Mouse (Mus musculus) left cerebral cortex, postnatal 14 days (tissue): Measurements from ENCODE around the gene Slc35b2. TPM values are rescaled to one million over a fixed set of nuclear protein-coding genes. Genes with fewer than 3 reads are reported as not detected.

ENCODE experiments used
- DNase-seq, 2 experiments: peaks; one replicate each; pipeline ENCODE4 v3.0.0; 2021 to 2022; ENCODE audit warnings: low spot score in 2 of 2, mixed read lengths in 1 of 2
- intact Hi-C: fragments of 180-260 bp; cut with DNase I; formaldehyde crosslinking; loops from one replicate; pipeline ENCODE4 v1.15.1; 2025
- long read RNA-seq, 2 experiments: library from polyadenylated mRNA; stranded (forward); transcript quantifications; one replicate each; pipeline ENCODE4 v2.0.0; 2021
- total RNA-seq, 2 experiments: library from RNA; stranded (reverse); gene quantifications; 2 replicates each; pipeline ENCODE4 v1.2.3; 2021

The Slc35b2 gene
- total RNA-seq = 10 to 100 TPM; 41.6 to 46.1 TPM
- long read RNA-seq, experiment 1, transcript Slc35b2-205 (4 exons, 1,906 nt) = major isoform, 106 of 132 reads
- long read RNA-seq, experiment 1, transcript Slc35b2-201 (3 exons, 2,326 nt) = minor isoform, 5 of 132 reads
- long read RNA-seq, experiment 1, partial matches to known transcripts = 12 of 132 reads
- long read RNA-seq, experiment 1, other reads (novel, unspliced or antisense) = 6 of 132 reads
- long read RNA-seq, experiment 2, transcript Slc35b2-201 (3 exons, 2,326 nt) = minor isoform, 5 of 90 reads
- long read RNA-seq, experiment 2, transcript Slc35b2-205 (4 exons, 1,906 nt) = major isoform, 75 of 90 reads
- long read RNA-seq, experiment 2, partial matches to known transcripts = 5 of 90 reads
- long read RNA-seq, experiment 2, other reads (novel, unspliced or antisense) = 4 of 90 reads

GRCm38 (mm10) chr17:45563655-45564530, at the start of gene Slc35b2:
Gene Slc35b2 (plus strand): TSS chr17:45563874.
- intact Hi-C loops = no loop called here
- DNase-seq = peak; percentile 91 to 92

- intact Hi-C loops = no loop called here
- DNase-seq = no peak
Measured at GRCm38 (mm10) chr17:45515204-45515726, 48.4 kb upstream of the Slc35b2 start.

GRCm38 (mm10) chr17:45515806-45516205, 47.9 kb upstream of the Slc35b2 start:
- DNase-seq = no peak
- intact Hi-C loops = loop anchor here (2.0 kb wide), 1 partner anchor 33 kb away; the partner anchor contains the start of gene Tmem151b

GRCm38 (mm10) chr17:45516488-45516887, 47.2 kb upstream of the Slc35b2 start:
- intact Hi-C loops = loop anchor here (2.0 kb wide), 1 partner anchor 32 kb away; the partner anchor contains the start of gene Tmem151b
- DNase-seq = peak; percentile 85 to 89

GRCm38 (mm10) chr17:45517135-45517534, 46.5 kb upstream of the Slc35b2 start:
- DNase-seq = no peak
- intact Hi-C loops = loop anchor here (2.0 kb wide), 1 partner anchor 32 kb away; the partner anchor contains the start of gene Tmem151b

GRCm38 (mm10) chr17:45517549-45518215, 46.0 kb upstream of the Slc35b2 start:
- no peak for DNase-seq

GRCm38 (mm10) chr17:45518766-45519475, 44.8 kb upstream of the Slc35b2 start:
- no peak for DNase-seq
- intact Hi-C loops = no loop called here

More at GRCm38 (mm10) chr17:45517549-45518215, 46.0 kb upstream of the Slc35b2 start:
- intact Hi-C loops = loop anchor here (2.0 kb wide), 1 partner anchor 31 kb away; the partner anchor contains the start of gene Tmem151b

- intact Hi-C loops = no loop called here
- DNase-seq = no peak
Measured at GRCm38 (mm10) chr17:45520136-45520535, 43.5 kb upstream of the Slc35b2 start.

GRCm38 (mm10) chr17:45523263-45523662, 40.4 kb upstream of the Slc35b2 start, which contains the start of gene Tcte1:
Gene Tcte1 (plus strand): TSS chr17:45523434.
- intact Hi-C loops = no loop called here
- no peak for DNase-seq

GRCm38 (mm10) chr17:45524961-45525360, 38.7 kb upstream of the Slc35b2 start:
- no peak for DNase-seq
- intact Hi-C loops = no loop called here

GRCm38 (mm10) chr17:45526571-45526970, 37.1 kb upstream of the Slc35b2 start:
- DNase-seq = no peak
- intact Hi-C loops = no loop called here

- DNase-seq = peak; percentile 61 to 79
- intact Hi-C loops = no loop called here
Measured at GRCm38 (mm10) chr17:45530346-45530782, 33.3 kb upstream of the Slc35b2 start.

GRCm38 (mm10) chr17:45532896-45533295, 30.8 kb upstream of the Slc35b2 start:
- no peak for DNase-seq
- intact Hi-C loops = no loop called here

GRCm38 (mm10) chr17:45536264-45536663, 27.4 kb upstream of the Slc35b2 start:
- intact Hi-C loops = no loop called here
- DNase-seq = no peak

GRCm38 (mm10) chr17:45538394-45538793, 25.3 kb upstream of the Slc35b2 start:
- peak in 1 of 2 experiments; percentile 59 for DNase-seq
- intact Hi-C loops = no loop called here

- intact Hi-C loops = no loop called here
- no peak for DNase-seq
Measured at GRCm38 (mm10) chr17:45539664-45540063, 24.0 kb upstream of the Slc35b2 start.

GRCm38 (mm10) chr17:45542129-45542528, 21.5 kb upstream of the Slc35b2 start:
- no peak for DNase-seq
- intact Hi-C loops = no loop called here

- no peak for DNase-seq
- intact Hi-C loops = no loop called here
Measured at GRCm38 (mm10) chr17:45542705-45543104, 21.0 kb upstream of the Slc35b2 start.
